8 mouse cellular contexts compared by ENCODE assay signal in the genomic region with DNA sequence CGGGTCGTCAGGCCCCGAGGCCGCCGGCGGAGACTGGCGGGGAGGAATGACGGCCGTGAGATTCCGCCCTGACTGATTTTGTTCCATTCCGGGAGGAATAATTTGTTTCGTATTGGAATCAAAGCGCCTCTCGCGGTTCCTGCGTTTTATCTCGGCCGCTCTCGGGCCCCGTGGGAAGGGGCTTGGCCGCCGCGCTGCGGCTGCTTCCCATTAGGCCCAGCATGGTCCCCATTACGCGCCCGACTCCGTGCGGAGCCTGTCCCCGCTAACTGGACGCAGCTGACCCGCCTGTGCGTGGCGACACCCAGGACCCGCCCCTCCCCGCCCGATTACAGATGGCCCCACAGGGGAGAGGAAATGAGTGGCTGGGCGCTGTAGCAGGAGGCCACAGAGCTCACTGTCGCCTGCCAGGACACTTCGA. TPM values are rescaled to one million over a fixed set of nuclear protein-coding genes. Genes with fewer than 3 reads are reported as not detected.
A peak's percentile ranks its signal among the peaks of the same experiment; 100 is the strongest.
DNase-seq lines count a peak whose midpoint lies in the region; ATAC-seq lines count a peak whose summit lies in the region.

No protein-coding gene starts in this region.

- under 1% methylated on average over 40 of the region's 40 CpGs for WGBS in kidney, embryonic 14.5 days
- under 1% methylated on average over 40 of the region's 40 CpGs for WGBS in intestine, embryonic 16.5 days
- under 1% methylated on average over 40 of the region's 40 CpGs for WGBS in neural tube, embryonic 12.5 days

- ATAC-seq in kidney, embryonic 14.5 days (ENCODE audit: low FRiP score, low TSS enrichment), result 0 out of 2 replicates have a peak, but pooled peaks have one; percentile 22
- peak; percentile 74; the same call in 1 of the 2 replicates for ATAC-seq in intestine, embryonic 16.5 days
- peak; percentile 44; the same call in 1 of the 2 replicates for ATAC-seq in neural tube, embryonic 12.5 days (ENCODE audit: low FRiP score, low read depth)

- H3K27ac ChIP-seq in kidney, embryonic 14.5 days (ENCODE audit: low read depth, low read length), result no peak overlapping the region
- no peak overlapping the region for H3K27ac ChIP-seq in intestine, embryonic 16.5 days (ENCODE audit: low read length)
- H3K27ac ChIP-seq in neural tube, embryonic 12.5 days, result no peak overlapping the region

- no peaks in the 10 kb centered on the region for H3K36me3 ChIP-seq in kidney, embryonic 14.5 days (ENCODE audit: control insufficient read depth, insufficient read depth, low read length)
- H3K36me3 ChIP-seq in intestine, embryonic 16.5 days (ENCODE audit: control insufficient read depth, insufficient read depth, low read length), result no peaks in the 10 kb centered on the region
- H3K36me3 ChIP-seq in neural tube, embryonic 12.5 days, result no peaks in the 10 kb centered on the region

- peaks cover 4% of the 10 kb centered on the region; the same call in 1 of the 2 replicates for H3K4me1 ChIP-seq in kidney, embryonic 14.5 days (ENCODE audit: control insufficient read depth, insufficient read depth, low read length)
- H3K4me1 ChIP-seq in intestine, embryonic 16.5 days (ENCODE audit: control insufficient read depth, insufficient read depth, low read length), result peaks cover 6% of the 10 kb centered on the region
- H3K4me1 ChIP-seq in neural tube, embryonic 12.5 days, result peaks cover 8% of the 10 kb centered on the region

- H3K9me3 ChIP-seq in kidney, embryonic 14.5 days (ENCODE audit: control insufficient read depth, low read length), result no peaks in the 10 kb centered on the region
- H3K9me3 ChIP-seq in intestine, embryonic 16.5 days (ENCODE audit: control insufficient read depth, low read length), result peaks cover 3% of the 10 kb centered on the region; the same call in 1 of the 2 replicates
- H3K9me3 ChIP-seq in neural tube, embryonic 12.5 days, result 0 out of 2 replicates have a peak, but pooled peaks cover 8% of the 10 kb centered on the region

- H3K27me3 ChIP-seq in kidney, embryonic 14.5 days (ENCODE audit: control insufficient read depth, insufficient read depth, low read length), result peaks cover 78% of the 10 kb centered on the region
- peaks cover 61% of the 10 kb centered on the region for H3K27me3 ChIP-seq in intestine, embryonic 16.5 days (replicated peaks; ENCODE audit: control insufficient read depth, insufficient read depth, low read length)
- peaks cover 81% of the 10 kb centered on the region for H3K27me3 ChIP-seq in neural tube, embryonic 12.5 days (replicated peaks)

- H3K9ac ChIP-seq in kidney, embryonic 14.5 days (ENCODE audit: low read depth, low read length), result 0 out of 2 replicates have a peak overlapping the region, but pooled peaks have one; percentile 12
- H3K9ac ChIP-seq in intestine, embryonic 16.5 days (ENCODE audit: low read depth, low read length), result peak overlapping the region; percentile 33; the same call in 1 of the 2 replicates
- peak overlapping the region; percentile 33; the same call in 1 of the 2 replicates for H3K9ac ChIP-seq in neural tube, embryonic 12.5 days

- H3K4me3 ChIP-seq in kidney, embryonic 14.5 days (ENCODE audit: low read length), result peak overlapping the region; percentile 36
- peak overlapping the region; percentile 43 for H3K4me3 ChIP-seq in intestine, embryonic 16.5 days (ENCODE audit: low read length)
- H3K4me3 ChIP-seq in neural tube, embryonic 12.5 days, result peak overlapping the region; percentile 26; the same call in 1 of the 2 replicates

- DNase-seq in kidney, postnatal 36 days, result no peak
- DNase-seq in embryo, embryonic 11 days, result peak; percentile 76
- DNase-seq in layer of hippocampus, adult 18-20 months (ENCODE audit: low spot score in 2 of 2), result no peak
- DNase-seq in urinary bladder, adult 2 months (ENCODE audit: low spot score), result no peak
- no peak for DNase-seq in cerebellum, adult 9-10 months

- peak overlapping the region; percentile 55 for H3K4me2 ChIP-seq in kidney, embryonic 14.5 days (replicated peaks; ENCODE audit: low read depth, low read length)
- H3K4me2 ChIP-seq in intestine, embryonic 16.5 days (ENCODE audit: low read depth, low read length), result peak overlapping the region; percentile 68
- peak overlapping the region; percentile 58 for H3K4me2 ChIP-seq in neural tube, embryonic 12.5 days (replicated peaks)

RNA-seq across cellular contexts. Expression of a gene that starts 13.1 kb away (rescaled TPM):
- polyA plus RNA-seq in kidney, embryonic 14.5 days (2014; fragmentation: Nextera tagmentation; extraction: Ambion mirVana), result 52.0 and 55.7 TPM in 2 replicates
- polyA plus RNA-seq in intestine, embryonic 16.5 days (2015; fragmentation: Nextera tagmentation; extraction: Ambion mirVana), result 34.5 and 36.9 TPM in 2 replicates
- 81.7 and 93.4 TPM in 2 replicates for polyA plus RNA-seq in neural tube, embryonic 12.5 days (2016; fragmentation: Nextera tagmentation; extraction: Ambion mirVana)
- 10 to 100 TPM; 56.0 to 56.9 TPM for total RNA-seq in layer of hippocampus, adult 18-20 months (2021)
- 12.8 and 15.8 TPM in 2 replicates for polyA plus RNA-seq in urinary bladder, adult 2 months (2012; rRNA removed)

RNA-seq across cellular contexts. Expression of a gene that starts 18.0 kb away (rescaled TPM):
- not detected in 2 replicates for polyA plus RNA-seq in kidney, embryonic 14.5 days (2014; fragmentation: Nextera tagmentation; extraction: Ambion mirVana)
- polyA plus RNA-seq in intestine, embryonic 16.5 days (2015; fragmentation: Nextera tagmentation; extraction: Ambion mirVana), result not detected in 2 replicates
- 0.73 and 1.2 TPM in 2 replicates for polyA plus RNA-seq in neural tube, embryonic 12.5 days (2016; fragmentation: Nextera tagmentation; extraction: Ambion mirVana)
- 1 to 10 TPM in 1 of 2 experiments, under 1 TPM in 1; 0.89 to 1.1 TPM for total RNA-seq in layer of hippocampus, adult 18-20 months (2021)
- polyA plus RNA-seq in urinary bladder, adult 2 months (2012; rRNA removed), result not detected in 2 replicates

Comparison
In these comparisons a context has a peak if more than half of its experiments do, and no peak if none do; other contexts are left out.
1. ATAC-seq: peak in every context shown above with its lines; median percentile 74 in intestine, embryonic 16.5 days; 44 in neural tube, embryonic 12.5 days; 22 in kidney, embryonic 14.5 days.